Mouse (Mus musculus): ENCODE data around the gene Gm21973.

The Gm21973 gene

DNA sequence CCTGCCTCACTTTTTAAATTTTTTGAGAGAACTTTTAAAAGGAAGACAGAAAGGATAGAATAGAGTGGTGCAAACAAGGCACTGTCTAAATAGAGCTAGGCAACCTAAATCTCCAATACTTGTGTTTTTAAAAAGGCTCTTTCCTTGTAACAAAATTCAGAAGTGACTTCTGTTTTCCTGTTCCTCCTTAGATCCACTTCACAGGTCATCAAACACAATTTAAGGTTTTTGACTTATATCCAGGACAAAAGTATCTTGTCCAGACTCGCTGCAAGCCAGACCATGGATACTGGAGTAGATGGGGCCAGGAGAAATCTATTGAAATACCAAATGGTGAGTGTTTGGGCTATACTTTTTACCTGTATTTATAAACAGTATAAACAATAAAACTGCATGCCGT is at the start of gene Gm21973:
TSS of gene Gm21973 (plus strand) at position 301 of the 400 bp plus-strand sequence.
- CTCF ChIA-PET = no interaction called here

DNA sequence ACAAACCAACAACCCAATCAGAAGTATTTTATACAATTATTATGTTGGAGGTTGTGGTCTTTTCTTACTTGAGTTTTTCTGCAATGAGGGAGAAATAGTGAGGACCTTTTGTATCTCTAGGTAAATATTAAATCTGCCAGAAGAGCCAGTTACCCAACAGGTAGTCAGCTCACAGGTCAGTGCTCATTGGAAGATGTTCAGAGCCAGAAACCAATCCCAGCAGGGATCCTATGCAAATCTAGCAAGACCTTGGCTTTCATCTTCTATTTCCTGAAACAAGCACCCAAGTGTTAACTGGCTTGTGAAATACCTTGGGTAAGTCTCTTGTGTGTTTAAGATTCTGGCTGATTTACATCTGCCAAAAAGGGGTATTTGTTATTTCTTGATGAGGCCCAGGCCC is 48.8 kb upstream of the Gm21973 start:
- CTCF ChIA-PET = no interaction called here

DNA sequence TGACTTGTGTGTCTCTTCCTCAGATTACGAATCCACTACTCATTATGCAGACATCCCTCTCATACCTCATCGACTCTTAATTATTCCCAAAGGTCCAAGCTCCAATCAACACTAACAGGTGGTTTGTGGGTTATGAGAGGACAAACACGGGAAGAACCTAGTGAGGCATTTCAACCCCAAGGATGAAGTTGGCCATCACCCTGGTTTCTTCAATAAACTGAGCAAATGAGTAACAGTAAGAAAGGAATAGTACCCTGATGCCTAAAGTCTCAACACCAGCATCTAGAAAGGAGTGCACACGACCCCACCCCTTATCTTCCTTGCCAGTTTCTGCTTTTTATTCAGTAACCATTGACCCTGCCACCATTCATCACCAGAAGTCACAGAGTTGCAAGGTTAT is 47.7 kb upstream of the Gm21973 start:
- CTCF ChIA-PET = no interaction called here

DNA sequence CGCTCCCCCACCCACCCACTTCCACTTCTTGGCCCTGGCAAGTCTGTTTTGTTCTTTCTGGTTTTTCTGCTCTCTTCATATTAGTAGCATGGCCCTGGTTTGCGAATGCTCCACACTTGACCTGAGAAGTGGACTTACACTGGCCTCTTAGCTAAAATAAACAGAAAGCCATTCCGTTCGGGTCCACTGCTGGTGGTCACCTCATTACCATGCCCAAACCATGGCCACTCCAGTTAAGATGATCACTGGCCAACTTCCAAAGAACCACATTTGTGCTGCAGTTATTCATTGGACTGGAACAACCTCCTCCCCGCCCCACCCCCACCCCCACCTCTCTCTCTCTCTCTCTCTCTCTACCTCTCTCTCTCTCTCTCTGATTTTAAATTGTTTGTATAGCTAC is 43.6 kb upstream of the Gm21973 start:
- CTCF ChIA-PET = no interaction called here

DNA sequence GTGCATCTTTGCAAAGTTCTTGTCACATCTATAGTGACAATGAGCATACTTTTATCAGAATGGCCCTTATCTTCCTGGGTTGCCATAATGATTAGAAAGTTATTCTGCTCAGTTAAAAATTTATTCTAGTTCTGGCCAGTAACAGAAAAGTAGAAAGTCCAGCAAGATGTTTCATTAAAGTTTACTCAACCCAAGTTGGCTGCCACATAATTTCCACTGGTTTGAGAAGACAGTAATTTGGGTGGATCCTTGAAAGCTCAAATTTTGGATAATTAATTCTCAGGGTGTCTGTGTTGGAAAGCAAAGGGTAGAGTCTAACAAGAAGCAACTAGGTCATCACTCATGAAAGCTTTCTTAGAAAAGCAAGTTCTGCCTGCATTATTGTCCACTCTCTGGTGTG is 41.5 kb upstream of the Gm21973 start:
- CTCF ChIA-PET = no interaction called here

DNA sequence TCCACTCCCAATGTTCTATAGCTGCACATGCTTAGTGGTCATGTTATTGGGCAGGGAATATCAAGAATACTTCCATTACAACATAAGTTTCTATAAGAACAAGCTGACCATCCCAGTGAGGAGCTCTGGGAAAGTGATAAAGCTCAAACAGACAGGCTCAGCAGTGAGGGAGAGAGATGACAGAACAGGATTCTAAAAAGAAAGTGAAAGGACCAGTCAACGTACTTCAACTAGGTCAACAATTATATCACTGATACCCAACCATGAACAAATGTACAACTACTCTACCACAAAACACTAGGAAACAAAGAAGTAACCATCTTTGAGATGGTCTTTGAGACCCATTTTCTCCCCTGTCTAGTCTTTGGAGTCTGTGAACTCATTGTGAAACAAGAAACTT is 28.6 kb upstream of the Gm21973 start:
- CTCF ChIA-PET = no interaction called here

DNA sequence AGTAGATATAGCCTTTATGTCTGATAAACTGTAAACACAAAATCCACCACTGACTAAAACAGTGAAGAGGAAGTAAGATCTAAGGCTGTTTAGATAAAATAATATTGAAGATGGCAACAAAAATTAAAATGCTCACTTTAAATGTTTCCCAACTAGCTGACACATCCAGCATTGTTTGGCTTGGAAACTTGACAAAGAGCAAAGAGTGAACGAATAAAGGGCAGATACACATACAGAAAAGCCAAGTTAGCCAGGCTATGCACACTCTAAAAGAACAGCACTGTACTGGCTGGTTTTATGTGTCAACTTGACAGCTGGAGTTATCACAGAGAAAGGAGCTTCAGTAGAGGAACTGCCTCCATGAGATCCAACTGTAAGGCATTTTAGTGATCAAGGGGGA is 27.1 kb upstream of the Gm21973 start:
- CTCF ChIA-PET = no interaction called here

DNA sequence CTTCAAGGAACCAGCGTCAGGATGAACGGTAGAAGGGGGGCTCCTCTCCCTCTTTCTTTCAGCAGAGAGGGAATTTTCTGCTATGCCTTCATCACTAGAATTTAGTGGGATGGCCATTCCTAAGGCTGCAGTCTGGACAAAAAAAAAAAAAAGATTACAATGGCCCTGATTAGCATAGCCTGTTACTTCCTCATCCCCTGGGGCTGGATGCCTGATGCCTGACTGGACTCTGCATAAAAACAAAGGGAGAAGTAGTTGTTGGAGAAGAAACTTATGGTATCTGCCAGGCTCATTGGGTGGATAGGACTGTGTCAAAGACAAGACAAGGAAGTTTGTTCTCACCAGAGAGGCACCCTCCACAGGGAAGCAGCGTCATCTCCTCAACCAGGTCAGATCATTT is 25.7 kb upstream of the Gm21973 start:
- CTCF ChIA-PET = interaction anchor here (0.6 to 0.9 kb wide), 2 partner anchors 17 to 820 kb away, joined by 4 to 11 read pairs; no protein-coding TSS in a partner anchor

DNA sequence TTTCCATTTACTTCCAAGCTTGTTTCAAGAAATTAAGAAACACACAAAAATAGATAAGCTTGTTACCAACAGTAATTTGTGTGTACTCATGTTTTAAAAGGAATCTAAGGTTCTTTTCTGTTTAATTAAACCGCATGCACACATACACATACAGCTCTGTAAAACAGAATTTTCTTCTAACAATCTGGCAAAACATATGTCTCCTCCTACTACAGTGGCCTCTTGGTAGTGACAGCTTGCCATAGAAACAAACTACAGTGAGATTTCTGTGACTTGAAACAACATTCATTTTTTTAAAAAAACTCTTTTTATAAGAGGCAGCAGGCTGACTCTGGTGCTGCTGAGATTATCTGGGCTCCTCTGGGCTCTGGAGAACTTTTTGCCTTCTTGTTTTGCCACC is 18.7 kb upstream of the Gm21973 start:
- CTCF ChIA-PET = no interaction called here

DNA sequence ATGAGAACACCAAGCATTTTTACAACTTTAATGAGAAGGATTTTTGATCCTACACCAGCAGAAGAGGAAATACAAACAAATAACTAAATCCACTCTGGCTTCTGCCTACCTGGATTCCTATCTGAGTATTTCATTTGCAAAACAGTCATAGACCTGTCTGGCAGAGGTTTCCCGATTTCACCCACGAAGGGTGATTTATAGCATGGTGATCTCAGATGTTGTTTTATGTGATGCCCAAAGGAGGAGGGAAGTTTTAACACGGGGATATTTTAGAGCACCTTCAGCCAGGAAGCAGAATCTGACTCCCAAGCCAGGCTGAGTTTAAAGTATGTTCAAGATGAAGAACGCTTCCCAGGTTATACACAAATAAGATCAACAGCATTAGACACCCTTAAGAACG is 13.4 kb upstream of the Gm21973 start:
- CTCF ChIA-PET = no interaction called here

DNA sequence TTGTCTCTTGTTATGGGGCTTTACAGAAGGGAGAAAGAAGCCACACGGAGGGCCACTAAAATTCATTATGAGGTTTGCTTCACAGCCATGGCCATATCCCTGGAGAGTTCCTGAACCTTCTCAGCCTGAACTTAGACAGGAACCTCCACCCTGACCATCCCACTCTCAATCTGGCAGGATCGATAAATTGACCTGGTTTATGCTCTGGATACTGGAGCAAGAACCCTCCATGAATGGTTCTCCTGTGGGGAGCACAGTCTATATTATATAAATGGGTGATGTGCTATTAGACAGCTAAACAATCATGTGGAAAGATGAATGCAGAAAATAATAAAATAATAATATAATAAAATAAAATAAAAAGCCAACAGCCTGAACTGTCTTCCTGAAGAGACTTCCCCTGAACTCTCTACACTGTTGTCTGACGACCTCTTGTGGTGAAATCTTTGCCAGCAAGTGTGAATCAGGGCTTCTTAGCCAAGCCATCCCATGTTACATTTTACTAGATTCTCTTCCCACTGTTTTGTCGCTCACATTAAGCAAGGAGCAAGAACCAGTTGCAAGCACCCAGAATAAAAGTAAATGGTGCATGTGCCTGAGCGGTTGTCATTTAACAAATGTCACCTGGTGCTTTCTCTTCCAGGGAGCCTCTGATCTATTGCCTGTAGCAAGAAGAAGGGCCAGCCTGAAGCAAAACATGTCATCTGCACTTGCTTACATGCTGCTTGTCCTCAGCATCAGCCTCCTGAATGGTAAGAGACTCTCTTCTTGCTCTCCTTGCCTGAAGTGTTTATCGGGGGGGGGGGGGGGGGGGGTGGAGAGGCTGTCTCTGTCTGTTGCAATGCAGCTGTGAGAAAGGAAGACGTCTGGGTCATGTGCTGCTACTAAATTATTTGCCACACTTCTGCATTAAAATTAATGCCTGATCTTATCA is 11.4 kb upstream of the Gm21973 start:
- CTCF ChIA-PET = interaction anchor here (0.6 kb wide), 1 partner anchor 175 kb away, joined by 7 read pairs; no protein-coding TSS in a partner anchor

DNA sequence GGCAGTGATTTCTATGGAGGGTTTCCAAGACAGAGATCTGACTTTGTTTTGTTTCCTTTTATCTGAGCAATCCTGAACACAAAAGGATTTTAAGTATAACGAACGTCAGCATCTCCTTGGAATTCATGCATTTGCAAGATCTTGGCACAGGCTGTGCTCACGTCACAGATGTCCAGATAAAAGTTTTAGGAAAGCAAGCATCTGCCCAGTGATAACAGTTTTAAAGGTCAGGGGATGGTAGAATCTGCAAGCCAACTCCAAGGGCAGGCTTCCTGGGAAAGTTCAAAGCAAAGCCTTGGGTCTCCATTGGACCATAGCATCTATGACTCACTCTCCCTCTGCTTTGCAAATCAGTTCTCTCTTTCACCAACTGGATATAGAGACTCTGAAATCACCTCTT is 5.4 kb downstream of the Gm21973 start:
- CTCF ChIA-PET = no interaction called here

DNA sequence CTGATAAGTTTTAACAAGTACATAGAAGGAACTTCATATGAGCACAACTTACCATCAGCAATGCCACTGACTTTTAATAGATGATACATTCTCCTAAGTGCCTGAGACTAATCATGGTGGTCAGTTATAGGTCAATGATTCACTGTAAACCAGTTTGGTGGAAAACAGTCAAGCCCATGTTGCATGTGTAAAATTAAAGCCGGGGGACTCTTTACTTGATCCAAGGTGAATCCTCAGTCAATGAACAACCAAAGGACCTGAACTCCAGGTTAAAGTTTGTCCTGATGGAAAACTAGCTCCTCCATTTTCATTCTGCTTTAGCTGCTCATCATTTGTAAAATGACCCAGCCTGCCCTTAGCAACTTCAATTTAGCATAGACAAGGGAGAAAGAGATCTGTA is 7.4 kb downstream of the Gm21973 start:
- CTCF ChIA-PET = no interaction called here

DNA sequence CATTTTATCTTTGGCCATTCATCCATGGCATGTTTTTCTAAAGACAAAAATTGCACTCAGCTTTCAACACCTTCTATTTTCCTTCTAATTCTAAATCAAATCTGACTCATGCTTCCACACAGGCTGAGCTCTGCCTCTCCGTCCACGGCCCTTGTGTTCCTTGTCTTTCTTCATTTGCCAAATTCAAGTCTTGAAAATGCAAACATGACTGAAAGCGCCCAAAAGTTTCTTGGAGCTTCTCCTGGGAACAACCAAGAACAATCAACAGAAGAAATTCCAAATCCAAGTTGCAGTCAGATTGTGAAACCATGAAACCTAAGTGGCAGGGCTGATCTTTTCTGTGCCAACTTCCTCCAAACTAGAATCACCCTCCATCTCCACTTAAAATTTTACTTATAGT is 13.4 kb downstream of the Gm21973 start:
- CTCF ChIA-PET = interaction anchor here (0.8 kb wide), 1 partner anchor 604 kb away, joined by 3 read pairs; no protein-coding TSS in a partner anchor

DNA sequence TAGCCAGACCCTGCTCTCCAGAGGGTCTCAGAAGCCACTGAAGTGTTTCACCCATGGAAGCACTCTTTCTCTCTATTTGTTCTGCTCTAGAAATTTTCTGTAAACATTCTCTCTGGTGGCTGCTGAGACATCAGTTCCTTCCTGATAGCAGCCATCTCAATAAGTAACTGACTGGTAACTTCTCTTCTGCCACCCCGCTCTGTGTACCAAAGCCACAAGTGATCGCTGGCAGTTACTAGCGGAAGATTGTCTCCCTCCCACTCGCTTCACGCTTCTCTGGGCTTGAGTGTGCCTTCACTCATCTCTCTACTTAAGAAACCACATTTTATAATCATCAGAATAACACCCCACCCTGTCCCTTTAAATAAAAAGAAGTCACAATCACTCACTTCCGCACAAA is 21.9 kb downstream of the Gm21973 start:
- CTCF ChIA-PET = no interaction called here

DNA sequence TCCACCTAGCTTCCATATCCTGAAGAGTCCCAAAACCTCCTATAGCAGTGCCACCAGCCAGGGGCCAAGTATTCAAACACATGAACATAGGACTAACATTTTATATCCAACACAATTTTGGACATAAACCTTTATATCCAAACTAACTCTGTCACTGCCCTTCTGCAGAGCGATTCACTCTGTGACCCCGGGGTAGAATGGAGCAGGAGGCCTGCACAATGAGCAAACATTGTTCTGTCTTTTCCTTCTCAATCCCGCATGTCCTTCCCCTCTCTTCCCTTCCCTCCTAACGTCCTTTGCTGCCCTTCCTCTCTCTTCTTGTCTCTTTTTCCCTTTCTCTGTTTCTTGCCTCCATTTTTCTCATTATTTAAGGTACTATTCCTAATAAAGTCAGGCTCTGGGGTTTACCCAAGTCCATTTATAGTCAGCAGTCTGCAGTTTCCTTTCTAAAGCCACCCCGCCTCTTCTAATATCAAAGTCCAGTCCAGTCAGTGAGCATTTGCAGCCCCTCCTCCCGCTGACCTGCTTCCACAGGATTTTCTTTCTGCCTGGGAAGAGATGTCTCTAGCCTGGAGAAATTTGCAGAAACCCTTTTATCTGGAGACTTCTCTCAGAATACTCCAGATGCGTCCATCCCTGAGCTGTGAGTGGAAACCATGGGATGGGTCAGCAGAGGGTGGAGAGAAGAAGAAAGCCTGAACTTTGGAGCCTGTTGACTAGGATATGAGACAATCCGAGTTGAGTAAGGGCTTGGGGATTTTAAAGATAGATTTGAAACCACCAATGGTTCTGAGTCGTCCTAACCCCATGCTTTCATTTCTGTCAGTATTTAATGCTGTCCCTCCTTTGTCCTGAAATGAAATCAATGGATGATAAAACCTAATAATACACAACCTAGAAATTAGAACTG is 33.1 kb downstream of the Gm21973 start, which contains the start of gene Agxt2:
TSS of gene Agxt2 (plus strand) at position 494 of the 910 bp plus-strand sequence.
- CTCF ChIA-PET = no interaction called here

DNA sequence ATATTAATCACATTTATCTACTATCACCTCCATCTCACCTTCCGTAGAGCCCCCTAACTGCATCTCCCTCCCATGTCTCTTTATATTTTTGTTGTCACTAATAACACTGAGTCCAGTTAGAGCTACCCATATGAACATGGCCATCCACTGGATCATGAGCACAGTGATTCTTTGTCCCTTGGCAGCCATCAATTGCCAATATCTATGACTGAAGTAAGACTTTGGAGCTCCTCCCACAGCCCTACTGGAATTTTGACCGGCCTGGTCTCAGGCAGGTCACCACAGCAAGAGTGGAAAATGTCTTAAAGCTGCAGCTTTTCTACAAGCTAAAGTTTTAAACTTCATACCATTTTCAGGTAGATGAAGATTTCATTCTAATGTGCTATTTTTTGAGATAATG is 41.2 kb downstream of the Gm21973 start:
- CTCF ChIA-PET = no interaction called here

DNA sequence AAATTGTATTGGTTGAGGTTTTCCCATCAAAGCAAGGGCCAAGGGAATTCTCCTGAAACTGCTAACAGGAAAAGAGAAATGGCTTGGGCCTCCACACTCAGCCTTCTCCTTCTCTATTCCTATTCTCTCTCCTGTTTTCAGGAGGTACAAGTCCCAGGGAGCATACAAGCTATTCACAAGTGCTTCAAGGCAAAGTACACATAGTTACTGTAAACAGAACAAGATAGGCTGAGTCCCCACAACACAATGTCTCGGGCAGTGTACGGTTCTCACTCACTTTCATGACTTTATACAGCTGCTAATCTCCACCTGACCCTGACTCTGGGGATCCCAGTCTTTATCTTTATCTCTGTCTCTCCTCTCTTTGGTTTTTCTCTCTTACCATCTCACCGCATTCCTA is 50.2 kb downstream of the Gm21973 start:
- CTCF ChIA-PET = no interaction called here

DNA sequence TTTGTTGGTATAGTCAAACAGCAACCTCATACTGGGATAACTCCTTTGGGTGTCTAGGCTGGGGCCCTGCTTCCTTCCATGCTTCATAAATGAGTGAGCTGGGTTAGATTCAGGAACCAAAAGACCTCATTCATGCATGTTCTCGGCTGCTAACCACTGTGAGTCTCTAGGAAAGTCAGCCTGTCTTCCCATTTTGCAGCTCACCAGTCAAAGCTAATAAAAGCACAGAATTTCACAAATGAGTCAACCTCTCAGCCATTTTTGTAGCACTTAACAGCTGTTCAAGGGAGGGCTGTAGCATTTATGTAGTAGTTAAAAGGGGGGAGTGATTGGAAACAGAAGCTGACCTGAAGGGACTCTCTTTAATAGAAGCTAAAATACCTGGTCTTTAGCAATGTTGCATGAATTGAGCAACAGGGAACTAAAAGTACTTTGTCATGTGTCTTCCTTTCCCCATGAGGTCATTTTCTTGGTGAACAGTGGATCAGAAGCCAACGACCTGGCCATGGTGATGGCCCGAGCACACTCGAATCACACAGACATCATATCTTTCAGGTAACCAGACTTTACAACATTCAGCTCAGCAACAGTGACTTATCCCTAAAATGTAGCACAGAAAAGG is 53.3 kb downstream of the Gm21973 start:
- CTCF ChIA-PET = no interaction called here

DNA sequence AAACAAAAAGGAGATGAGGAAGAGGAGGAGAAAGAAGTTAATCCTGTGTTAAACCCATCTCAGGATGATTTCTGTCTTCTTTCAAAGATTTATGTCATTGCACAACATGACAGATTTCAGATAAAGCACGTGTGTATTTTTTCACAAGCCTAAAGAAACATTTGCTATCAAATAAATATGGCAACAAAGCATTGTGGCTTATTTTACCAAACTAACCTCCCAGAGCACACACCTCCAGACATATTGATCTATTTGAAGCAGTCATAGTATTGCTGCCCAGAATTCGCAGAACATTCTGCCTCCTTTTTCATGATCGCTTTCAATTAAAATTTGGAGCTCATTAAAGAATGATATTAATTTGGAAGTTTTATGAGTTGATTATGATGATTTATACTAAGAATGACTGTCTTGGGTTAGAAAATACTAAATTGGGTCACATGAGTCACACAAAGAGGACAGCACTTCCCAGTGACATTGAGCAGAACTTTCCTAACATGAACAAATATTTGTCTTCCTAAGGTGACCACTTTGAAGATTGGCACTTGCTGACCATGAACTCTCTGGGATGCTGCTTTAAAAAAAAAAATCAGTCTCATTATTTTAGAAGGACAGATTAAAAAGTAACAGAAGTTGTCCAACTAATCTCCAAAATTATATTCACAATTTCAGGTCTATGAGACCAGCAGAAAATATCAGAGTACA is 54.7 kb downstream of the Gm21973 start:
- CTCF ChIA-PET = no interaction called here

DNA sequence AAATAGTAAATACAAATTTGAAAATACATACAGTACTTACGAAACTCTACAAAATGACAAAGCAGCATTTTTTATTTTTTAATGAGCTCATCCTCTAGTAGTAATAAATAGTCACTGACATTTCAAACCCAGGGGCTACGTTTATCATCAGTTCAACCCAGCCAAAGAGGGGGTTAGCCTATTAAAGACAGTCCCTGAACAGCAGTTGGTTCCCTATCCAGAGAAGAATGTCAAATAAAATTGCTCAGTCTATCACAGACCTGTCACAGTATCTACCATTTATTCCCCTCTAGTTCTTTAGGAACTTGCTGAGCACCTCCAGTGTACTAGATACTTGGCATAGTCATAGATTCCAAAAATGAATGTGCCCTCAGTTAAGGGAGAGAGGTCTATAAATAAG is 62.1 kb downstream of the Gm21973 start:
- CTCF ChIA-PET = no interaction called here

DNA sequence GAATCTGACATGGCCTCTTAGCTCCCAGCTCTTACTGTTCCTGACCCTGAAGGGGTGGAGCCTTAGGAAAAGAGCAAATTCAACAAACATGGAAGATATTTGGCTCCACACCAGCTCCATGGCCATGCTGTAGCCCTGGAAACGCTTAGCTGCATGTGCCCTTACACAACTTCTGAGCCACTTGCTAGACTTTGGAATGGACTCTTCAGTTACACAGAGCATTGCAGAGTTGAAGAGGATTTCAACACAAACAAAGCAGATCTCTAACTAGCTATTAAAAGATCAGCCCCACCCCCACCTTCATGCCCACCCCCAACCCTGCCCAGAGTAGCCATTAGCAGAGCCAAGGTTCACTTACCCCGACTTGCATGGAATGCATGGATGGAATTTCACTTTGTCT is 74.6 kb downstream of the Gm21973 start:
- CTCF ChIA-PET = no interaction called here

All from spleen, embryonic (tissue).